Mouse (Mus musculus) spleen, postnatal 36 days (tissue): ENCODE measurements around the gene Caps2.
"Not testable (repeated sequence)": the region's sequence is repeated elsewhere in the genome, so short reads cannot be mapped to it uniquely, and the experiment has no call there.

ENCODE experiments used
- DNase-seq, 2 experiments: peaks; one replicate each; pipeline ENCODE4 v3.0.0; 2022; ENCODE audit warnings: low spot score in 2 of 2, mixed read lengths in 1 of 2

Gene Caps2

GRCm38 (mm10) chr10:112163168-112163766 is at the start of gene Caps2:
TSS of gene Caps2 (plus strand) at chr10:112163621.
- no peak for DNase-seq

- DNase-seq: not testable (repeated sequence)
These were observed 38.3 kb upstream of the Caps2 start for GRCm38 (mm10) chr10:112125090-112125489.

- DNase-seq: not testable (repeated sequence)
These were observed 35.7 kb upstream of the Caps2 start for GRCm38 (mm10) chr10:112127682-112128230.

- DNase-seq: no peak
These were observed 31.2 kb upstream of the Caps2 start for GRCm38 (mm10) chr10:112132194-112132593.

- peak in 1 of 2 experiments; percentile 16 for DNase-seq
These were observed 25.2 kb upstream of the Caps2 start for GRCm38 (mm10) chr10:112138050-112138870.

GRCm38 (mm10) chr10:112138871-112139430 is 24.5 kb upstream of the Caps2 start:
- no peak for DNase-seq

GRCm38 (mm10) chr10:112139834-112140233 is 23.6 kb upstream of the Caps2 start:
- no peak for DNase-seq

GRCm38 (mm10) chr10:112159882-112160560 is 3.4 kb upstream of the Caps2 start, which contains the start of gene Glipr1l3:
TSS of gene Glipr1l3 (minus strand) at chr10:112160327.
- DNase-seq: peak; percentile 10 to 31

- not testable (repeated sequence) for DNase-seq
These were observed 13.6 kb downstream of the Caps2 start for GRCm38 (mm10) chr10:112177027-112177426.

GRCm38 (mm10) chr10:112193919-112194318 is 30.5 kb downstream of the Caps2 start:
- DNase-seq: not testable (repeated sequence)

GRCm38 (mm10) chr10:112203463-112203862 is 40.0 kb downstream of the Caps2 start:
- no peak for DNase-seq

GRCm38 (mm10) chr10:112227073-112227472 is 63.7 kb downstream of the Caps2 start:
- DNase-seq: no peak

GRCm38 (mm10) chr10:112229091-112229843 is 65.8 kb downstream of the Caps2 start:
- not testable (repeated sequence) for DNase-seq

- not testable (repeated sequence) for DNase-seq
These were observed 69.3 kb downstream of the Caps2 start for GRCm38 (mm10) chr10:112232733-112233132.

GRCm38 (mm10) chr10:112235396-112235940 is 72.0 kb downstream of the Caps2 start:
- not testable (repeated sequence) for DNase-seq

GRCm38 (mm10) chr10:112248273-112248672 is 84.9 kb downstream of the Caps2 start:
- no peak for DNase-seq

- DNase-seq: no peak
These were observed 100.0 kb downstream of the Caps2 start for GRCm38 (mm10) chr10:112263467-112263866.
